Mouse (Mus musculus): ENCODE data around the gene Best2.

DNA sequence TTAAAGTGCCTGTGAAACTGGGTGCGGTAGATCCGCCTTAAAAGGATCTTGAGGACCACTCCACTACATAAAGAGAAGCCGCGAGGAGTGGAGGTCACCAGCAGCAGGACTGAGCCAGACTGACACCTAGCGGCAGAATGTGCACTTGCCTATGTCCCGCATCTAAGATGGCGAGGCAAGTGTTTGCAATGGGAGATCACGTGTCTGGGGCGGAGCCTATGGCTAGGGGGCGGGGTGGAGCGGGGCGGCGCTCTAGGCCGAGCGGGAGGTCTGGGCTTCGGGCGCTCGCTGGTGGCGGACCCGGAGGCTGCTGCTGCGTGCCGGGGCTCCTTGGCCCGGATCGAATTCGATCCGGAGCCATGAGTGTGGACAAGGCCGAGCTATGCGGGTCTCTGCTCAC is 24.0 kb downstream of the Best2 start, which contains the start of gene Hook2:
- peak; percentile 98 for TF ChIP-seq CTCF (IDR thresholded peaks at IDR 0.05; ENCODE audit: low read depth)
- TF ChIP-seq EP300 (IDR thresholded peaks at IDR 0.05; ENCODE audit: low read depth), result no peak

All from liver, embryonic 14.5 days (tissue).